Mouse (Mus musculus) thymus, postnatal 36 days (tissue): ENCODE results near the gene Tiam1.
A peak's percentile ranks its signal among the peaks of the same experiment; 100 is the strongest.

ENCODE experiments used
- DNase-seq, 2 experiments: peaks; one replicate each; pipeline ENCODE4 v3.0.0; 2022; ENCODE audit warnings: mixed read lengths in 2 of 2

Gene Tiam1

GRCm38 (mm10) chr16:89990288-89990955, 153.1 kb downstream of the Tiam1 start:
- no peak for DNase-seq

- no peak for DNase-seq
These were observed 153.8 kb downstream of the Tiam1 start for GRCm38 (mm10) chr16:89989816-89990215.

- DNase-seq, result peak; percentile 67 to 81
These were observed 156.8 kb downstream of the Tiam1 start for GRCm38 (mm10) chr16:89986672-89987362.

- peak; percentile 74 to 81 for DNase-seq
These were observed 157.7 kb downstream of the Tiam1 start for GRCm38 (mm10) chr16:89985702-89986481.

- no peak for DNase-seq
These were observed 163.4 kb downstream of the Tiam1 start for GRCm38 (mm10) chr16:89980075-89980744.

- no peak for DNase-seq
These were observed 168.1 kb downstream of the Tiam1 start for GRCm38 (mm10) chr16:89975441-89975840.

GRCm38 (mm10) chr16:89973814-89974712, 169.5 kb downstream of the Tiam1 start:
- peak in 1 of 2 experiments; percentile 23 for DNase-seq

- DNase-seq, result peak in 1 of 2 experiments; percentile 26
These were observed 170.6 kb downstream of the Tiam1 start for GRCm38 (mm10) chr16:89972854-89973487.

- DNase-seq, result no peak
These were observed 171.6 kb downstream of the Tiam1 start for GRCm38 (mm10) chr16:89972018-89972417.

- no peak for DNase-seq
These were observed 175.5 kb downstream of the Tiam1 start for GRCm38 (mm10) chr16:89968058-89968457.

- DNase-seq, result no peak
These were observed 180.7 kb downstream of the Tiam1 start for GRCm38 (mm10) chr16:89962876-89963275.

- no peak for DNase-seq
These were observed 182.7 kb downstream of the Tiam1 start for GRCm38 (mm10) chr16:89960904-89961303.

- peak; percentile 22 to 28 for DNase-seq
These were observed 183.2 kb downstream of the Tiam1 start for GRCm38 (mm10) chr16:89960186-89960878.

GRCm38 (mm10) chr16:89958982-89959381, 184.6 kb downstream of the Tiam1 start:
- DNase-seq, result no peak

GRCm38 (mm10) chr16:89958030-89958429, 185.5 kb downstream of the Tiam1 start:
- no peak for DNase-seq

GRCm38 (mm10) chr16:89954525-89954924, 189.0 kb downstream of the Tiam1 start:
- DNase-seq, result no peak

- DNase-seq, result no peak
These were observed 189.5 kb downstream of the Tiam1 start for GRCm38 (mm10) chr16:89954114-89954513.

- DNase-seq, result no peak
These were observed 190.7 kb downstream of the Tiam1 start for GRCm38 (mm10) chr16:89952821-89953220.

GRCm38 (mm10) chr16:89950754-89951153, 192.8 kb downstream of the Tiam1 start:
- no peak for DNase-seq

- no peak for DNase-seq
These were observed 193.3 kb downstream of the Tiam1 start for GRCm38 (mm10) chr16:89950251-89950650.

- DNase-seq, result no peak
These were observed 195.5 kb downstream of the Tiam1 start for GRCm38 (mm10) chr16:89948040-89948439.
